9 mouse cellular contexts compared by ENCODE assay signal in genomic region chr17:29513044-29513730, GRCm38 (mm10). TPM values are rescaled to one million over a fixed set of nuclear protein-coding genes. Genes with fewer than 3 reads are reported as not detected.
DNase-seq lines count a peak whose midpoint lies in the region; ATAC-seq and TF ChIP-seq lines count a peak whose summit lies in the region.
"Had no signal": no experiment of that assay in that cellular context is flagged by ENCODE, and none has a peak within 500 bp of the region (broad histone marks: within the 10 kb centered on the region; RNA-seq: fewer than 3 reads in every experiment).

No protein-coding gene starts in this region.

- H3K27me3 ChIP-seq in heart, embryonic 15.5 days = no peaks in the 10 kb centered on the region
- H3K27me3 ChIP-seq in kidney, postnatal 0 days (ENCODE audit: insufficient read depth, low read length) = no peaks in the 10 kb centered on the region
- no peaks in the 10 kb centered on the region for H3K27me3 ChIP-seq in stomach, embryonic 14.5 days (ENCODE audit: control insufficient read depth, insufficient read depth, low read length)

- H3K4me3 ChIP-seq in ES-E14 (ENCODE audit: insufficient read depth in 1 of 2, low read depth in 1 of 2, low read length in 2 of 2, poor library complexity in 1 of 2, severe bottlenecking in 1 of 2) = no peak overlapping the region
- no peak overlapping the region for H3K4me3 ChIP-seq in heart, embryonic 15.5 days
- no peak overlapping the region for H3K4me3 ChIP-seq in kidney, postnatal 0 days (replicated peaks; ENCODE audit: low read depth, low read length)
- H3K4me3 ChIP-seq in stomach, embryonic 14.5 days (ENCODE audit: low read depth, low read length) = no peak overlapping the region

- peak; percentile 88 for DNase-seq in 416B (ENCODE audit: low read depth)
- no peak for DNase-seq in ES-E14 (ENCODE audit: low read depth, low spot score)
- DNase-seq in embryo, embryonic 11.5 days (ENCODE audit: low read depth, low spot score) = peak; percentile 48
- peak; percentile 93 for DNase-seq in kidney, postnatal 0 days (ENCODE audit: low spot score)
- no peak for DNase-seq in frontal cortex, postnatal 14 days (ENCODE audit: low spot score in 2 of 2)

- 34% methylated on average over 13 of the region's 13 CpGs for WGBS in heart, embryonic 15.5 days
- 37% methylated on average over 13 of the region's 13 CpGs for WGBS in kidney, postnatal 0 days
- WGBS in stomach, embryonic 14.5 days = 23% methylated on average over 13 of the region's 13 CpGs

- peak; percentile 49; the same call in 1 of the 2 replicates for ATAC-seq in heart, embryonic 15.5 days (replicated peaks; ENCODE audit: insufficient number of reproducible peaks, insufficient read depth, low FRiP score, low read depth)
- peak; percentile 83 for ATAC-seq in kidney, postnatal 0 days (replicated peaks; ENCODE audit: low FRiP score, low read depth)
- ATAC-seq in megakaryocyte, adult 5-6 weeks (ENCODE audit: poor library complexity, severe bottlenecking) = peak; percentile 84
- ATAC-seq in stomach, embryonic 14.5 days (ENCODE audit: insufficient number of reproducible peaks, insufficient read depth, low FRiP score, low read depth) = peak; percentile 53; the same call in 1 of the 2 replicates

- H3K27ac ChIP-seq in ES-E14 (ENCODE audit: insufficient read depth, low read depth, low read length, poor library complexity, severe bottlenecking) = no peak overlapping the region
- H3K27ac ChIP-seq in heart, embryonic 15.5 days = no peak overlapping the region
- no peak overlapping the region for H3K27ac ChIP-seq in kidney, postnatal 0 days
- H3K27ac ChIP-seq in stomach, embryonic 14.5 days (ENCODE audit: low read length) = no peak overlapping the region

- H3K36me3 ChIP-seq in ES-E14 (ENCODE audit: control insufficient read depth, insufficient read depth, low read length, poor library complexity, severe bottlenecking) = no peaks in the 10 kb centered on the region
- no peaks in the 10 kb centered on the region for H3K36me3 ChIP-seq in heart, embryonic 15.5 days
- no peaks in the 10 kb centered on the region for H3K36me3 ChIP-seq in kidney, postnatal 0 days (ENCODE audit: insufficient read depth, low read length)
- no peaks in the 10 kb centered on the region for H3K36me3 ChIP-seq in stomach, embryonic 14.5 days (ENCODE audit: control insufficient read depth, insufficient read depth, low read length)

- no peaks in the 10 kb centered on the region for H3K9me3 ChIP-seq in ES-E14 (ENCODE audit: control insufficient read depth, insufficient read depth, low read depth, low read length)
- no peaks in the 10 kb centered on the region for H3K9me3 ChIP-seq in heart, embryonic 15.5 days (replicated peaks)
- no peaks in the 10 kb centered on the region for H3K9me3 ChIP-seq in kidney, postnatal 0 days (replicated peaks; ENCODE audit: low read length)
- H3K9me3 ChIP-seq in stomach, embryonic 14.5 days (ENCODE audit: control insufficient read depth, low read depth, low read length) = no peaks in the 10 kb centered on the region

- peak; percentile 85 for TF ChIP-seq CTCF in kidney, postnatal 0 days (IDR thresholded peaks at IDR 0.05; ENCODE audit: low read depth)

- no peak overlapping the region for H3K9ac ChIP-seq in ES-E14 (ENCODE audit: insufficient read depth, low read depth, low read length, poor library complexity, severe bottlenecking)
- no peak overlapping the region for H3K9ac ChIP-seq in heart, embryonic 15.5 days
- H3K9ac ChIP-seq in kidney, postnatal 0 days (ENCODE audit: low read depth, low read length) = no peak overlapping the region
- H3K9ac ChIP-seq in stomach, embryonic 14.5 days (replicated peaks; ENCODE audit: low read depth, low read length) = no peak overlapping the region

- H3K4me2 ChIP-seq in heart, embryonic 15.5 days = no peak overlapping the region
- H3K4me2 ChIP-seq in kidney, postnatal 0 days (ENCODE audit: low read length) = no peak overlapping the region
- H3K4me2 ChIP-seq in stomach, embryonic 14.5 days (replicated peaks; ENCODE audit: low read depth, low read length) = no peak overlapping the region

- peaks cover 2 to 11% of the 10 kb centered on the region in 2 experiments; a peak in 3 of 4 replicates for H3K4me1 ChIP-seq in ES-E14 (ENCODE audit: control insufficient read depth in 2 of 2, insufficient read depth in 2 of 2, low read length in 2 of 2, poor library complexity in 1 of 2)
- peaks cover 9% of the 10 kb centered on the region for H3K4me1 ChIP-seq in heart, embryonic 15.5 days (replicated peaks)
- no peaks in the 10 kb centered on the region for H3K4me1 ChIP-seq in kidney, postnatal 0 days (replicated peaks; ENCODE audit: insufficient read depth, low read length)
- H3K4me1 ChIP-seq in stomach, embryonic 14.5 days (ENCODE audit: control insufficient read depth, insufficient read depth, low read length) = no peaks in the 10 kb centered on the region

- in situ Hi-C loops in ES-E14 (cut with MboI; ENCODE audit: low sequenced_read_pairs in 2 of 2, unreplicated experiment in 2 of 2) = loop anchor here (5.0 to 10.0 kb wide), 2 partner anchors 138 to 141 kb away; no protein-coding TSS in a partner anchor

TF ChIP-seq in ES-E14, 5 proteins besides CTCF, POLR2A, EP300 and RAD21:
- TF ChIP-seq CHD2 (IDR thresholded peaks at IDR 0.05; ENCODE audit: low read depth, low read length) (no peak), ZC3H11A (IDR thresholded peaks at IDR 0.05; ENCODE audit: borderline replicate concordance, low read depth, low read length) (peak; percentile 82)

RNA-seq across cellular contexts. Expression of gene Pim1, which starts 22.6 kb away (rescaled TPM):
- 75.3 and 82.0 TPM in 2 replicates for total RNA-seq in ES-E14 (2012; rRNA removed)
- 17.9 and 18.2 TPM in 2 replicates for polyA plus RNA-seq in heart, embryonic 15.5 days (2015; fragmentation: Nextera tagmentation; extraction: Ambion mirVana)
- 21.3 and 21.6 TPM in 2 replicates for polyA plus RNA-seq in kidney, postnatal 0 days (2015; fragmentation: Nextera tagmentation; extraction: Ambion mirVana)
- 65.2 and 66.9 TPM in 2 replicates for total RNA-seq in megakaryocyte, adult 5-6 weeks (2015)
- 155 and 168 TPM in 2 replicates for total RNA-seq in megakaryocyte, adult 5-6 weeks (2017)
- polyA plus RNA-seq in stomach, embryonic 14.5 days (2014; fragmentation: Nextera tagmentation; extraction: Ambion mirVana) = 10.1 TPM in 2 replicates

RNA-seq across cellular contexts. Expression of gene Gm17657, which starts 36.3 kb away (rescaled TPM):
- 18.3 TPM in 2 replicates for total RNA-seq in ES-E14 (2012; rRNA removed)
- polyA plus RNA-seq in heart, embryonic 15.5 days (2015; fragmentation: Nextera tagmentation; extraction: Ambion mirVana) = not detected in 2 replicates
- polyA plus RNA-seq in kidney, postnatal 0 days (2015; fragmentation: Nextera tagmentation; extraction: Ambion mirVana) = not detected in 2 replicates
- total RNA-seq in megakaryocyte, adult 5-6 weeks (2015) = not detected in 2 replicates
- not detected in 2 replicates for total RNA-seq in megakaryocyte, adult 5-6 weeks (2017)
- not detected in 2 replicates for polyA plus RNA-seq in stomach, embryonic 14.5 days (2014; fragmentation: Nextera tagmentation; extraction: Ambion mirVana)
- total RNA-seq: gastrocnemius, postnatal 4 days had no signal

RNA-seq across cellular contexts. Expression of gene Tbc1d22b, which starts 36.4 kb away (rescaled TPM):
- 8.3 and 8.6 TPM in 2 replicates for total RNA-seq in ES-E14 (2012; rRNA removed)
- polyA plus RNA-seq in heart, embryonic 15.5 days (2015; fragmentation: Nextera tagmentation; extraction: Ambion mirVana) = 8.5 and 13.0 TPM in 2 replicates
- polyA plus RNA-seq in kidney, postnatal 0 days (2015; fragmentation: Nextera tagmentation; extraction: Ambion mirVana) = 11.9 and 12.0 TPM in 2 replicates
- total RNA-seq in megakaryocyte, adult 5-6 weeks (2015) = 11.3 and 11.5 TPM in 2 replicates
- total RNA-seq in megakaryocyte, adult 5-6 weeks (2017) = 4.9 and 6.8 TPM in 2 replicates
- 15.2 and 15.6 TPM in 2 replicates for polyA plus RNA-seq in stomach, embryonic 14.5 days (2014; fragmentation: Nextera tagmentation; extraction: Ambion mirVana)

RNA-seq across cellular contexts. Expression of gene Tmem217, which starts 39.0 kb away (rescaled TPM):
- total RNA-seq in ES-E14 (2012; rRNA removed) = 0.31 and 0.53 TPM in 2 replicates
- 0.62 and 1.0 TPM in 2 replicates for polyA plus RNA-seq in heart, embryonic 15.5 days (2015; fragmentation: Nextera tagmentation; extraction: Ambion mirVana)
- 0.20 and 0.51 TPM in 2 replicates for polyA plus RNA-seq in kidney, postnatal 0 days (2015; fragmentation: Nextera tagmentation; extraction: Ambion mirVana)
- total RNA-seq in megakaryocyte, adult 5-6 weeks (2015) = not detected in 2 replicates
- 0.18 and 0.65 TPM in 2 replicates for total RNA-seq in megakaryocyte, adult 5-6 weeks (2017)
- 0.62 and 0.65 TPM in 2 replicates for polyA plus RNA-seq in stomach, embryonic 14.5 days (2014; fragmentation: Nextera tagmentation; extraction: Ambion mirVana)
- total RNA-seq: gastrocnemius, postnatal 4 days had no signal

Comparison
In these comparisons a context has a peak if more than half of its experiments do, and no peak if none do; other contexts are left out.
1. DNase-seq: peak in 416B (single experiment), embryo, embryonic 11.5 days (single experiment) and kidney, postnatal 0 days (single experiment); none in ES-E14 (single experiment) and frontal cortex, postnatal 14 days (0 of 2).
2. Peak in every context shown above with its lines, with median percentiles within 50 percentile points of each other: ATAC-seq.